Mouse (Mus musculus) kidney, adult 2 months (tissue): ENCODE measurements around the gene Ifngr1. TPM values are rescaled to one million over a fixed set of nuclear protein-coding genes. Genes with fewer than 3 reads are reported as not detected.

ENCODE experiments used
- DNase-seq: peaks from one replicate; pipeline ENCODE4 v3.0.0; 2021
- H3K27ac ChIP-seq: fragments of 200-500 bp; 2 replicates; pipeline ENCODE4 v1.5.1; 2012; ENCODE audit warnings: low read depth, low read length, control low read depth, inconsistent platforms; ENCODE audit not compliant: insufficient read depth
- H3K27me3 ChIP-seq: fragments of 200-500 bp; replicated peaks from 2 replicates; pipeline ENCODE4 v1.6.1; 2012; ENCODE audit warnings: mild to moderate bottlenecking, moderate library complexity, low read length, inconsistent platforms; ENCODE audit not compliant: control insufficient read depth, insufficient read depth
- H3K36me3 ChIP-seq: fragments of 200-500 bp; 2 replicates; pipeline ENCODE4 v1.6.1; 2012; ENCODE audit warnings: mild to moderate bottlenecking, moderate library complexity, low read length, inconsistent platforms; ENCODE audit not compliant: control insufficient read depth, insufficient read depth
- H3K4me1 ChIP-seq: fragments of 200-500 bp; 2 replicates; pipeline ENCODE4 v1.6.1; 2011; ENCODE audit warnings: low read length; ENCODE audit not compliant: control insufficient read depth, insufficient read depth
- H3K4me3 ChIP-seq: fragments of 200-500 bp; 2 replicates; pipeline ENCODE4 v1.5.1; 2011; ENCODE audit warnings: mild to moderate bottlenecking, low read depth, low read length, control low read depth; ENCODE audit not compliant: insufficient read depth
- CTCF ChIP-seq: fragments of 200-500 bp; conservative IDR thresholded peaks from 2 replicates; pipeline ENCODE4 v1.5.1; 2011; ENCODE audit warnings: low read depth, mild to moderate bottlenecking, control low read depth, low read length, moderate library complexity, mixed read lengths; ENCODE audit not compliant: insufficient read depth, insufficient read length
- POLR2A ChIP-seq: fragments of 200-500 bp; IDR thresholded peaks from one replicate; pipeline ENCODE4 v1.6.1; 2011; ENCODE audit warnings: low read depth, low read length, control low read depth
- WGBS: fragments of 180-500 bp; shearing (Covaris S2); methylation state at CpG from one replicate; pipeline ENCODE4 v1.1.7; 2018; 5-methylcytosine and 5-hydroxymethylcytosine counted together
- polyA plus RNA-seq: library from polyadenylated mRNA; depleted of rRNA; stranded (reverse); fragments of >200 nt; gene quantifications from 2 replicates; pipeline ENCODE4 v1.2.3, GENCODE M21; 2012

The Ifngr1 gene
- polyA plus RNA-seq, 1 experiment: 23.9 TPM

DNA sequence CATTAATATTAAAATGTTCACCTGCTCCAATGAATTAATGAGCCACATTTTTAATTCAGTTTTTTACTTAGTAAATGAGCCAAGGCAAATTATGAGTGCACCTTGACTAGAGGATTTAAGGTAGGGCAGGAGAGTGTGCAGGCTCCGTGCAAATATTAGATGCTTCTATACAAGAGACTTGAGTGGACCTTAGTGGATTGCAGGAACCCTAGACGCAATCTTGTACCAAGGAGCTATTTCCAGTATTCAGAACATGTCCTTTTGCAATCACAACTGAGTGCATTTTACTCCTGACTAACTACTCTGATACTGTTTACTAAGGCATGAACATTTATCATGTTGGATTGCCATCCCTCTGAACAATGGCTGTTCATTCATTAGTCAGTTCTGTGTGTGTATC lies 19.9 kb downstream of the Ifngr1 start:
- Histone ChIP-seq H3K36me3 (peaks cover 3% of the 10 kb centered on the region; the same call in 1 of the 2 replicates), H3K4me1 (no peaks in the 10 kb centered on the region), H3K27ac (no peak overlapping the region), H3K4me3 (no peak overlapping the region), H3K27me3 (no peaks in the 10 kb centered on the region)
- TF ChIP-seq POLR2A: no peak
- TF ChIP-seq CTCF: no peak
- DNase-seq: no peak
- WGBS: 47% methylated on average over 2 of the region's 2 CpGs

DNA sequence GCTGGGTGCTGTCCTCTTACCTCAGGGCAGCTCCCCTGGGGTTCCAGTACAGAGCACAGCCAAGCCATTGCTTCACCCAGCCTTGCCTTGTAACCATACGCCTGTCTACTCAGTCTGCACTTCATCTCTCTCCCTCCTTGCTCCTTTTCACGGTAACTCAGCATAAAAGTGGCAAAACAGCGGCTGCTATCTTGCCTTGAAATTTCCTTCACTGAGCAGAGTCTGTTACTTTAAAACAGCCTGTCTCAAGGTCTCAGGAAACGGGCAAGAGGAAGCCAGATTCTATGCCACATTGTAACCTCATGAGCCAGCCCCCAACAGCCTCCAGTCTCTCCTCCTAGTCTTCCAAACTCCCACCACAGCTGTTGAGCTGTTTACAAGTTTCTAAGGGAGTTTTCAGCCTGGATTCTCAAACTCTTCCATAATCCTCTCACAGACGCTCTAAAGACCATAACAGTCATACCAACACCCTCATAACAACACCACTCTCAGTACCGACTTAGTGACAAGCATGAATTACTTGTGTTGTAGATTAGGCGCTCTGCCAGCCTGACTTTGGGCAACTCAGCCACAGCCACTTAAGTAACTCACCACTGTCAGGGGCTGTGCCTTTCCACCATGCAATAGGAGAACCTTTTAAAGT lies 21.5 kb downstream of the Ifngr1 start:
- Histone ChIP-seq H3K27ac (no peak overlapping the region), H3K4me1 (no peaks in the 10 kb centered on the region), H3K36me3 (no peaks in the 10 kb centered on the region; the same call in 1 of the 2 replicates), H3K4me3 (no peak overlapping the region), H3K27me3 (no peaks in the 10 kb centered on the region)
- TF ChIP-seq POLR2A (no peak), CTCF (no peak)
- DNase-seq: peak; percentile 14
- 43% methylated on average over 7 of the region's 7 CpGs for WGBS

GRCm38 (mm10) chr10:19619736-19620135 lies 28.0 kb downstream of the Ifngr1 start:
- Histone ChIP-seq H3K4me1 (no peaks in the 10 kb centered on the region), H3K4me3 (no peak overlapping the region), H3K36me3 (no peaks in the 10 kb centered on the region), H3K27me3 (no peaks in the 10 kb centered on the region), H3K27ac (no peak overlapping the region)
- TF ChIP-seq POLR2A (no peak), CTCF (no peak)
- WGBS: 74% methylated on average over 5 of the region's 5 CpGs
- DNase-seq: no peak

DNA sequence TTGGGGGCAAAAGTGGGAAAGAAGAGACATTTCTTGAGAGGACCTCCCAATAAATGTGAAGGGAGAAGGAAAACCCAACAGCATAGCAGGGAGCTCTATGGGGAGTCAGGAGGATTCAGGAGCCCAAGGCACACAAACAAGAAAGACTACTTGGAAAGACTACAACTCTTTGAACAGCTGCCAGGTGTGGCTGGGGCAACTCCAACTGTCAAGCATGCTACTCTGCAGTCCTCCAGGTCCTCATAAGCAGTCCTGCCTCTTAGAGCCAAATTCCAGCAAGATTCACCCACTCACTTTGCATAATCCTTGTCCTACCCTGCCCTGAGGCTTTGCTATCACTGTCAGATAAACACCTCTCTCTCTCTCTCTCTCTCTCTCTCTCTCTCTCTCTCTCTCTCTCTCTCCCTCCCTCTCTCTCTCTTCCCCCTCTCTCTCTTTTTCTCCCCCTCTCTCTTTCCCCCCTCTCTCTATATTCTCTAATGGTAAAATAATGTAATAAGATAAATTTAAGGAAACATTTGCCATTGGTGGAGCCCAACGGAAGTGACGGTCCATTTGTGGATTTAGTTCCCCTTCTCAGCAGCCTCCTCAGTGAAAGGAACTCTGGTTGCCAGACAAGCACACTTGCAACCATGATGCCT lies 29.8 kb downstream of the Ifngr1 start, which contains the start of gene Il22ra2:
Gene Il22ra2, plus strand, starts transcription at position 591 of the 641 bp plus-strand sequence.
- 92% methylated on average over 2 of the region's 2 CpGs for WGBS
- Histone ChIP-seq H3K4me3 (no peak within 1 kb of the TSS), H3K27ac (no peak within 1 kb of the TSS), H3K27me3 (no peaks in the 10 kb centered on the region), H3K36me3 (no peaks in the 10 kb centered on the region), H3K4me1 (no peaks in the 10 kb centered on the region)
- DNase-seq: no peak
- TF ChIP-seq POLR2A: no peak
- TF ChIP-seq CTCF: no peak

DNA sequence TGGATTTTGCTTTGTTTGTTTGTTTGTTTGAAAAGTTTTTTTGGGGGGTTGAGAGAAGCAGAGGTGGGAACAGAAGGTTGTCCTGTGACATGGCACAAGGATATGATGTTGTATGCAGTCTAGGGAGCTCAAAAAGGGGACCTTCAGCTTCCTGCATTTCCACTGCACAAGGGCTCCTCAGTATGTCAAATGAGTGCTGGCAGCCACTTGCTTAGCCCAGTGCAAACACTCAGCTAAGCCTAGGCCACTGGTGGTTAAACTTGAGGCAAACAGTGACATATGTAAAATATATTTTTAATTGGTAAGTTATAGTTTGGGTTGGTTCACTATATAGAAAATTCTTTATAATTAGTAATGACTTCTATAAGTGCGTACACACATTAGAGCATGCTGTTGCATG lies 32.9 kb downstream of the Ifngr1 start:
- no peak overlapping the region for H3K27ac ChIP-seq
- WGBS: 87% methylated on average over 1 of the region's 1 CpGs
- no peak for TF ChIP-seq POLR2A
- no peak for TF ChIP-seq CTCF

GRCm38 (mm10) chr10:19627342-19627741 lies 35.6 kb downstream of the Ifngr1 start:
- no peaks in the 10 kb centered on the region for H3K4me1 ChIP-seq
- 88% methylated on average over 2 of the region's 2 CpGs for WGBS
- H3K36me3 ChIP-seq: no peaks in the 10 kb centered on the region
- H3K4me3 ChIP-seq: no peak overlapping the region
- no peak overlapping the region for H3K27ac ChIP-seq
- no peak for DNase-seq
- no peaks in the 10 kb centered on the region for H3K27me3 ChIP-seq
- no peak for TF ChIP-seq POLR2A
- TF ChIP-seq CTCF: no peak

More for the DNA sequence above, 32.9 kb downstream of the Ifngr1 start:
- no peak overlapping the region for H3K4me3 ChIP-seq
- no peaks in the 10 kb centered on the region for H3K36me3 ChIP-seq
- H3K27me3 ChIP-seq: no peaks in the 10 kb centered on the region
- DNase-seq: no peak
- no peaks in the 10 kb centered on the region for H3K4me1 ChIP-seq

- H3K36me3 ChIP-seq: no peaks in the 10 kb centered on the region
- no peak for DNase-seq
- H3K4me1 ChIP-seq: no peaks in the 10 kb centered on the region
- H3K27me3 ChIP-seq: no peaks in the 10 kb centered on the region
- 75% methylated on average over 4 of the region's 4 CpGs for WGBS
- H3K27ac ChIP-seq: no peak overlapping the region
- no peak overlapping the region for H3K4me3 ChIP-seq
- TF ChIP-seq CTCF: no peak
- no peak for TF ChIP-seq POLR2A
Measured at GRCm38 (mm10) chr10:19627748-19628147, 36.0 kb downstream of the Ifngr1 start.
